15 mouse cellular contexts compared by ENCODE assay signal in the genomic region with DNA sequence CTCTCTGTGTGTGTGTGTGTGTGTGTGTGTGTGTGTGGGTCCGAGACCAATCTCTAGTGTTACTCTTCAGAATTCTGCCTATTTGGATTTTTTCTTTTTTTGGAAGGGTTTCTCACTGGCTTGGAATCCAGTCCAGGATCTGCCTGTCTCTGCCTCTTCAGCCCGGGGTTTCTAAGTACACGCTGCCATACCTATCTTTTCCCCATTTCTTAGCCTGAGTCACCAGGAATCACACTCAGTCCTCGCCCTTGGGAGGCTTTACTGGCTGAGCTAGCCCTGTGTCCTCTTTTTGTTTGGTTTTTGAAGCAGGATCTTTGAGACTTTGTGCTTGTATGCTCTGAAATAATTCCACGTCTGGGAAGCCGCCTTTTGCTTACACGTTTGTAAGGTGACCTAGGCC. TPM values are rescaled to one million over a fixed set of nuclear protein-coding genes. Genes with fewer than 3 reads are reported as not detected.
DNase-seq lines count a peak whose midpoint lies in the region; ATAC-seq and TF ChIP-seq lines count a peak whose summit lies in the region.
"Had no signal": no experiment of that assay in that cellular context is flagged by ENCODE, and none has a peak within 500 bp of the region (broad histone marks: within the 10 kb centered on the region; RNA-seq: fewer than 3 reads in every experiment).

No protein-coding gene starts in this region.

- no peak for DNase-seq in gastrocnemius, adult 2 months
- no peak for DNase-seq in gastrocnemius, adult 8-10 months (ENCODE audit: low spot score in 2 of 2)
- no peak for DNase-seq in forebrain, postnatal 0 days
- no peak for DNase-seq in midbrain, embryonic 11.5 days (ENCODE audit: low spot score, missing footprints)
- no peak for DNase-seq in heart, adult 11 months
- no peak for DNase-seq in kidney, postnatal 36 days
- DNase-seq: cerebellum, postnatal 36 days; heart, adult 18-20 months; kidney, adult 11 months; liver; lung, embryonic 14.5 days; retina, postnatal 1 day had no signal

- TF ChIP-seq CTCF in gastrocnemius, adult 2 months (IDR thresholded peaks at IDR 0.05), result no peak
- no peak for TF ChIP-seq CTCF in forebrain, postnatal 0 days (IDR thresholded peaks at IDR 0.05; ENCODE audit: low read depth)
- TF ChIP-seq CTCF in olfactory bulb, adult 2 months (IDR thresholded peaks at IDR 0.05; ENCODE audit: insufficient read depth, low read depth, low read length), result no peak

- intact Hi-C loops in gastrocnemius, adult 2 months (cut with DNase I), result no loop called here

- no peaks in the 10 kb centered on the region for H3K9me3 ChIP-seq in forebrain, postnatal 0 days (ENCODE audit: low read length)
- H3K9me3 ChIP-seq in midbrain, embryonic 11.5 days (ENCODE audit: control insufficient read depth, low read length), result no peaks in the 10 kb centered on the region

- no peak for TF ChIP-seq POLR2A in olfactory bulb, adult 2 months (IDR thresholded peaks at IDR 0.05; ENCODE audit: insufficient read depth, low read depth, low read length)

- peak overlapping the region; percentile 28; the same call in 1 of the 2 replicates for H3K27ac ChIP-seq in gastrocnemius, adult 2 months
- H3K27ac ChIP-seq in forebrain, postnatal 0 days (ENCODE audit: low read depth, low read length), result peak overlapping the region; percentile 51
- peak overlapping the region; percentile 25; the same call in 1 of the 2 replicates for H3K27ac ChIP-seq in midbrain, embryonic 11.5 days (ENCODE audit: low read depth, low read length)
- peak overlapping the region; percentile 96 for H3K27ac ChIP-seq in olfactory bulb, adult 2 months (ENCODE audit: insufficient read depth, low read depth, low read length)

- H3K4me1 ChIP-seq in forebrain, postnatal 0 days (ENCODE audit: insufficient read depth), result peaks cover 14% of the 10 kb centered on the region
- peaks cover 15% of the 10 kb centered on the region for H3K4me1 ChIP-seq in midbrain, embryonic 11.5 days (ENCODE audit: control insufficient read depth, insufficient read depth, low read length)
- H3K4me1 ChIP-seq in olfactory bulb, adult 2 months (ENCODE audit: control insufficient read depth, insufficient read depth, low read length), result peaks cover 36% of the 10 kb centered on the region

- no peak overlapping the region for H3K4me3 ChIP-seq in gastrocnemius, adult 2 months
- no peak overlapping the region for H3K4me3 ChIP-seq in forebrain, postnatal 0 days (ENCODE audit: low read depth, low read length)
- H3K4me3 ChIP-seq in midbrain, embryonic 11.5 days (ENCODE audit: low read depth, low read length), result no peak overlapping the region
- no peak overlapping the region for H3K4me3 ChIP-seq in olfactory bulb, adult 2 months (ENCODE audit: insufficient read depth, low read depth, low read length)

- H3K9ac ChIP-seq in forebrain, postnatal 0 days, result peak overlapping the region; percentile 29; the same call in 1 of the 2 replicates
- no peak overlapping the region for H3K9ac ChIP-seq in midbrain, embryonic 11.5 days (ENCODE audit: low read length)
- H3K9ac ChIP-seq: lung, embryonic 14.5 days had no signal

- peaks cover 38% of the 10 kb centered on the region for H3K36me3 ChIP-seq in forebrain, postnatal 0 days (ENCODE audit: insufficient read depth)
- no peaks in the 10 kb centered on the region for H3K36me3 ChIP-seq in midbrain, embryonic 11.5 days (ENCODE audit: control insufficient read depth, insufficient read depth, low read length)

- H3K4me2 ChIP-seq in forebrain, postnatal 0 days (ENCODE audit: low read depth), result no peak overlapping the region
- no peak overlapping the region for H3K4me2 ChIP-seq in midbrain, embryonic 11.5 days
- H3K4me2 ChIP-seq: lung, embryonic 14.5 days had no signal

- no peak for ATAC-seq in forebrain, postnatal 0 days
- no peak for ATAC-seq in midbrain, embryonic 11.5 days (ENCODE audit: low FRiP score)
- ATAC-seq in erythroid progenitor cell, adult 5-6 weeks (replicated peaks; ENCODE audit: low FRiP score, poor library complexity, severe bottlenecking), result no peak
- ATAC-seq: Patski had no signal

- WGBS in forebrain, postnatal 0 days, result 58% methylated on average over 7 of the region's 7 CpGs
- WGBS in midbrain, embryonic 11.5 days, result 87% methylated on average over 7 of the region's 7 CpGs
- WGBS in olfactory bulb, adult 2 months, result 33% methylated on average over 7 of the region's 7 CpGs

- H3K27me3 ChIP-seq in forebrain, postnatal 0 days (ENCODE audit: insufficient read depth, low read length), result no peaks in the 10 kb centered on the region
- no peaks in the 10 kb centered on the region for H3K27me3 ChIP-seq in midbrain, embryonic 11.5 days (ENCODE audit: control insufficient read depth, insufficient read depth, low read length)

RNA-seq across cellular contexts. Expression of a gene that starts 31.6 kb away (rescaled TPM):
- under 1 TPM; 0.87 to 0.92 TPM for total RNA-seq in gastrocnemius, adult 2 months (2021)
- 1 to 10 TPM in 2 of 4 experiments, under 1 TPM in 2; 0.53 to 1.3 (median 0.90) TPM for total RNA-seq in gastrocnemius, adult 8-10 months (2022)
- 91.8 and 120 TPM in 2 replicates for total RNA-seq in forebrain, postnatal 0 days (2014; rRNA removed)
- 30.3 and 43.4 TPM in 2 replicates for polyA plus RNA-seq in forebrain, postnatal 0 days (2015; fragmentation: Nextera tagmentation; extraction: Ambion mirVana)
- 17.6 and 20.4 TPM in 2 replicates for polyA plus RNA-seq in midbrain, embryonic 11.5 days (2014; fragmentation: Nextera tagmentation; extraction: Ambion mirVana)
- polyA plus RNA-seq in olfactory bulb, adult 2 months (2012; ENCODE audit: insufficient read depth, insufficient read length, low replicate concordance, missing spikeins), result not detected in 2 replicates
- total RNA-seq in erythroid progenitor cell, adult 5-6 weeks (2015; ENCODE audit: low replicate concordance), result not detected in 2 replicates
- 0.26 TPM in 1 of 2 replicates, not detected in the other for total RNA-seq in erythroid progenitor cell, adult 5-6 weeks (2017; ENCODE audit: low replicate concordance)

Comparison
In these comparisons a context has a peak if more than half of its experiments do, and no peak if none do; other contexts are left out.
1. H3K27ac ChIP-seq: peak in every context shown above with its lines; median percentile 96 in olfactory bulb, adult 2 months; 51 in forebrain, postnatal 0 days; 28 in gastrocnemius, adult 2 months; 25 in midbrain, embryonic 11.5 days.
2. RNA of a gene that starts 31.6 kb away (total RNA-seq): 91.8 to 120 TPM in forebrain, postnatal 0 days; 0.53 to 1.3 TPM in gastrocnemius, adult 8-10 months, 0.87 to 0.92 TPM in gastrocnemius, adult 2 months and 0.26 TPM in erythroid progenitor cell, adult 5-6 weeks; every median in the first group is over 10 times any median in the second.